Mouse (Mus musculus): ENCODE measurements around the gene Syp. TPM values are rescaled to one million over a fixed set of nuclear protein-coding genes. Genes with fewer than 3 reads are reported as not detected.

Gene Syp
- polyA plus RNA-seq, 1 experiment from 2014 or later: 292 TPM

GRCm38 (mm10) chrX:7672739-7673138 is 34.5 kb downstream of the Syp start:
- H3K4me3 ChIP-seq (ENCODE audit: low read length): no peak overlapping the region
- 54% methylated on average over 6 of the region's 6 CpGs for whole genome bisulfite sequencing
- no peak for ATAC-seq
- no peaks in the 10 kb centered on the region for H3K9me3 ChIP-seq (ENCODE audit: control insufficient read depth, low read length)
- H3K27ac ChIP-seq (ENCODE audit: low read depth, low read length): no peak overlapping the region
- H3K4me2 ChIP-seq (ENCODE audit: low read length): no peak overlapping the region
- no peaks in the 10 kb centered on the region for H3K27me3 ChIP-seq (replicated peaks; ENCODE audit: control insufficient read depth, insufficient read depth, low read length)
- no peaks in the 10 kb centered on the region for H3K4me1 ChIP-seq (ENCODE audit: control insufficient read depth, insufficient read depth, low read depth, low read length)
- H3K9ac ChIP-seq (ENCODE audit: low read depth, low read length): no peak overlapping the region
- H3K36me3 ChIP-seq (ENCODE audit: control insufficient read depth, insufficient read depth, low read length): no peaks in the 10 kb centered on the region

- no peak overlapping the region for H3K4me2 ChIP-seq (ENCODE audit: low read length)
- H3K4me3 ChIP-seq (ENCODE audit: low read length): no peak overlapping the region
- no peak overlapping the region for H3K9ac ChIP-seq (ENCODE audit: low read depth, low read length)
- no peaks in the 10 kb centered on the region for H3K27me3 ChIP-seq (replicated peaks; ENCODE audit: control insufficient read depth, insufficient read depth, low read length)
- no peaks in the 10 kb centered on the region for H3K4me1 ChIP-seq (ENCODE audit: control insufficient read depth, insufficient read depth, low read depth, low read length)
- no peak overlapping the region for H3K27ac ChIP-seq (ENCODE audit: low read depth, low read length)
- H3K9me3 ChIP-seq (ENCODE audit: control insufficient read depth, low read length): no peaks in the 10 kb centered on the region
- ATAC-seq: no peak
- 43% methylated on average over 12 of the region's 12 CpGs for WGBS
- H3K36me3 ChIP-seq (ENCODE audit: control insufficient read depth, insufficient read depth, low read length): no peaks in the 10 kb centered on the region
Measured at GRCm38 (mm10) chrX:7673578-7674281, 35.5 kb downstream of the Syp start.

- Histone ChIP-seq H3K9ac (ENCODE audit: low read depth, low read length) (peak overlapping the region; percentile 47), H3K27ac (ENCODE audit: low read depth, low read length) (no peak overlapping the region), H3K9me3 (ENCODE audit: control insufficient read depth, low read length) (no peaks in the 10 kb centered on the region), H3K4me2 (ENCODE audit: low read length) (peak overlapping the region; percentile 55), H3K4me3 (ENCODE audit: low read length) (peak overlapping the region; percentile 26), H3K4me1 (ENCODE audit: control insufficient read depth, insufficient read depth, low read depth, low read length) (no peaks in the 10 kb centered on the region), H3K27me3 (replicated peaks; ENCODE audit: control insufficient read depth, insufficient read depth, low read length) (no peaks in the 10 kb centered on the region), H3K36me3 (ENCODE audit: control insufficient read depth, insufficient read depth, low read length) (no peaks in the 10 kb centered on the region)
- ATAC-seq: peak; percentile 48
- 32% methylated on average over 28 of the region's 28 CpGs for WGBS
Measured at GRCm38 (mm10) chrX:7674284-7675000, 36.2 kb downstream of the Syp start.

DNA sequence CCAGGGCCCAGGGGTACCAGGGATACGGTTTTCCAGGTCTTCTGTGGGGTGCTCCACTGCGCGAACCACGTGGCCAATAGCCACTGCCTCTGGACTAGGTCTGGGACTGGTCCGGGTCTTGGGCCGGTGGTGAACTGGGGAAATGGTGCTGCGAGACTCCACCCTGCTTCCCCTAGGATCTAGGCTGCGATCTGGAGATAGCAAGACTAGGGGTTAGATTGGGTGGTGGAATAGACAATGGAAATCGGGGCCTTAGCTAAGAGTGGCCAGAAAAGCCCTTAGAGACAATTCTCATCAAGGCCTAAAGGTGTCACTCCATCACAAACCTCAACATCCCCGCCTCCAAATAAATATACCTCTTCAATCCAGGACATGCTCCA is 36.7 kb downstream of the Syp start:
- WGBS: 35% methylated on average over 10 of the region's 10 CpGs
- H3K4me3 ChIP-seq (ENCODE audit: low read length): peak overlapping the region; percentile 26
- no peak for ATAC-seq

GRCm38 (mm10) chrX:7678986-7679385 is 40.7 kb downstream of the Syp start:
- no peaks in the 10 kb centered on the region for H3K9me3 ChIP-seq (ENCODE audit: control insufficient read depth, low read length)
- 44% methylated on average over 3 of the region's 3 CpGs for WGBS

More for the DNA sequence above, 36.7 kb downstream of the Syp start:
- Histone ChIP-seq H3K9me3 (ENCODE audit: control insufficient read depth, low read length) (no peaks in the 10 kb centered on the region), H3K27ac (ENCODE audit: low read depth, low read length) (no peak overlapping the region), H3K4me2 (ENCODE audit: low read length) (peak overlapping the region; percentile 55), H3K4me1 (ENCODE audit: control insufficient read depth, insufficient read depth, low read depth, low read length) (no peaks in the 10 kb centered on the region), H3K9ac (ENCODE audit: low read depth, low read length) (peak overlapping the region; percentile 47), H3K27me3 (replicated peaks; ENCODE audit: control insufficient read depth, insufficient read depth, low read length) (no peaks in the 10 kb centered on the region), H3K36me3 (ENCODE audit: control insufficient read depth, insufficient read depth, low read length) (no peaks in the 10 kb centered on the region)

GRCm38 (mm10) chrX:7679405-7680056 is 41.3 kb downstream of the Syp start:
- Histone ChIP-seq H3K4me2 (ENCODE audit: low read length) (peak overlapping the region; percentile 53), H3K4me1 (ENCODE audit: control insufficient read depth, insufficient read depth, low read depth, low read length) (no peaks in the 10 kb centered on the region), H3K27me3 (replicated peaks; ENCODE audit: control insufficient read depth, insufficient read depth, low read length) (no peaks in the 10 kb centered on the region), H3K4me3 (ENCODE audit: low read length) (peak overlapping the region; percentile 31), H3K9ac (ENCODE audit: low read depth, low read length) (peak overlapping the region; percentile 41; the same call in 1 of the 2 replicates), H3K36me3 (ENCODE audit: control insufficient read depth, insufficient read depth, low read length) (no peaks in the 10 kb centered on the region), H3K9me3 (ENCODE audit: control insufficient read depth, low read length) (no peaks in the 10 kb centered on the region), H3K27ac (ENCODE audit: low read depth, low read length) (no peak overlapping the region)
- 18% methylated on average over 27 of the region's 27 CpGs for WGBS
- ATAC-seq: peak; percentile 94

More at GRCm38 (mm10) chrX:7678986-7679385, 40.7 kb downstream of the Syp start:
- H3K9ac ChIP-seq (ENCODE audit: low read depth, low read length): no peak overlapping the region
- H3K27ac ChIP-seq (ENCODE audit: low read depth, low read length): no peak overlapping the region
- no peak overlapping the region for H3K4me2 ChIP-seq (ENCODE audit: low read length)
- H3K4me1 ChIP-seq (ENCODE audit: control insufficient read depth, insufficient read depth, low read depth, low read length): no peaks in the 10 kb centered on the region
- H3K4me3 ChIP-seq (ENCODE audit: low read length): no peak overlapping the region
- no peaks in the 10 kb centered on the region for H3K27me3 ChIP-seq (replicated peaks; ENCODE audit: control insufficient read depth, insufficient read depth, low read length)
- ATAC-seq: no peak
- no peaks in the 10 kb centered on the region for H3K36me3 ChIP-seq (ENCODE audit: control insufficient read depth, insufficient read depth, low read length)

GRCm38 (mm10) chrX:7680057-7680412 is 41.8 kb downstream of the Syp start:
- no peaks in the 10 kb centered on the region for H3K27me3 ChIP-seq (replicated peaks; ENCODE audit: control insufficient read depth, insufficient read depth, low read length)
- peak; percentile 44; the same call in 1 of the 2 replicates for ATAC-seq
- H3K9ac ChIP-seq (ENCODE audit: low read depth, low read length): peak overlapping the region; percentile 41; the same call in 1 of the 2 replicates
- peak overlapping the region; percentile 31 for H3K4me3 ChIP-seq (ENCODE audit: low read length)
- no peak overlapping the region for H3K27ac ChIP-seq (ENCODE audit: low read depth, low read length)
- no peaks in the 10 kb centered on the region for H3K9me3 ChIP-seq (ENCODE audit: control insufficient read depth, low read length)
- WGBS: 28% methylated on average over 12 of the region's 12 CpGs
- peak overlapping the region; percentile 53 for H3K4me2 ChIP-seq (ENCODE audit: low read length)
- H3K4me1 ChIP-seq (ENCODE audit: control insufficient read depth, insufficient read depth, low read depth, low read length): no peaks in the 10 kb centered on the region
- H3K36me3 ChIP-seq (ENCODE audit: control insufficient read depth, insufficient read depth, low read length): no peaks in the 10 kb centered on the region

- 69% methylated on average over 14 of the region's 14 CpGs for WGBS
- H3K4me3 ChIP-seq (ENCODE audit: low read length): peak within 1 kb of the TSS; percentile 31; the same call in 1 of the 2 replicates
- no peak for ATAC-seq
Measured at GRCm38 (mm10) chrX:7680864-7681263, 42.6 kb downstream of the Syp start, which contains the start of gene Magix. Gene Magix, minus strand, starts transcription at chrX:7681251.

DNA sequence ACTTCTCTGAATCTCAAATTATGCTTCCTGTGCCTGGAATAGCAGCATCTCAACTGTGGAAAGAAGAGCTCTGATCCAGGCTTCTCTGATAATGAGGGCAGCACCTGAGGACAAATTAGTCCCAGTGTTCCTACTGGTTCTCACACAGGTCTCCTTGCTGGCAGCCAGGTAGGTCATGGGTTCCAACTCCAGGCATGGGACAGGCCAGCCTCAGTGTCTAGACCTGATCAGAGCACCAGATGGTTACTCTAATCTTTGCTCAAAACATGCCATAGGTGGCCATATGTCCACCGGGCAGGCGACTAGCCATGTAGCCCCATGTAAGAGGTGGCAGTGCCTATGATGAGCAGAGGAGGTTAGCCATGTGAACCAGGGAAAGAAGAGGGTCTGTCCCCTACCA is 50.0 kb downstream of the Syp start:
- WGBS: 98% methylated on average over 2 of the region's 2 CpGs
- ATAC-seq: no peak
- no peak overlapping the region for H3K9ac ChIP-seq (ENCODE audit: low read depth, low read length)

More at GRCm38 (mm10) chrX:7680864-7681263, 42.6 kb downstream of the Syp start, which contains the start of gene Magix:
- no peaks in the 10 kb centered on the region for H3K4me1 ChIP-seq (ENCODE audit: control insufficient read depth, insufficient read depth, low read depth, low read length)
- no peaks in the 10 kb centered on the region for H3K9me3 ChIP-seq (ENCODE audit: control insufficient read depth, low read length)
- no peaks in the 10 kb centered on the region for H3K27me3 ChIP-seq (replicated peaks; ENCODE audit: control insufficient read depth, insufficient read depth, low read length)
- peak within 1 kb of the TSS; percentile 53 for H3K4me2 ChIP-seq (ENCODE audit: low read length)
- H3K36me3 ChIP-seq (ENCODE audit: control insufficient read depth, insufficient read depth, low read length): no peaks in the 10 kb centered on the region
- no peak within 1 kb of the TSS for H3K27ac ChIP-seq (ENCODE audit: low read depth, low read length)
- no peak within 1 kb of the TSS for H3K9ac ChIP-seq (ENCODE audit: low read depth, low read length)

More for the DNA sequence above, 50.0 kb downstream of the Syp start:
- no peaks in the 10 kb centered on the region for H3K9me3 ChIP-seq (ENCODE audit: control insufficient read depth, low read length)
- no peaks in the 10 kb centered on the region for H3K36me3 ChIP-seq (ENCODE audit: control insufficient read depth, insufficient read depth, low read length)
- H3K4me1 ChIP-seq (ENCODE audit: control insufficient read depth, insufficient read depth, low read depth, low read length): no peaks in the 10 kb centered on the region
- H3K4me3 ChIP-seq (ENCODE audit: low read length): no peak overlapping the region
- H3K27ac ChIP-seq (ENCODE audit: low read depth, low read length): no peak overlapping the region
- H3K4me2 ChIP-seq (ENCODE audit: low read length): no peak overlapping the region
- H3K27me3 ChIP-seq (replicated peaks; ENCODE audit: control insufficient read depth, insufficient read depth, low read length): no peaks in the 10 kb centered on the region

Data from hindbrain, embryonic 16.5 days (tissue).